ENCODE assay signal across 13 mouse cellular contexts in the genomic region with DNA sequence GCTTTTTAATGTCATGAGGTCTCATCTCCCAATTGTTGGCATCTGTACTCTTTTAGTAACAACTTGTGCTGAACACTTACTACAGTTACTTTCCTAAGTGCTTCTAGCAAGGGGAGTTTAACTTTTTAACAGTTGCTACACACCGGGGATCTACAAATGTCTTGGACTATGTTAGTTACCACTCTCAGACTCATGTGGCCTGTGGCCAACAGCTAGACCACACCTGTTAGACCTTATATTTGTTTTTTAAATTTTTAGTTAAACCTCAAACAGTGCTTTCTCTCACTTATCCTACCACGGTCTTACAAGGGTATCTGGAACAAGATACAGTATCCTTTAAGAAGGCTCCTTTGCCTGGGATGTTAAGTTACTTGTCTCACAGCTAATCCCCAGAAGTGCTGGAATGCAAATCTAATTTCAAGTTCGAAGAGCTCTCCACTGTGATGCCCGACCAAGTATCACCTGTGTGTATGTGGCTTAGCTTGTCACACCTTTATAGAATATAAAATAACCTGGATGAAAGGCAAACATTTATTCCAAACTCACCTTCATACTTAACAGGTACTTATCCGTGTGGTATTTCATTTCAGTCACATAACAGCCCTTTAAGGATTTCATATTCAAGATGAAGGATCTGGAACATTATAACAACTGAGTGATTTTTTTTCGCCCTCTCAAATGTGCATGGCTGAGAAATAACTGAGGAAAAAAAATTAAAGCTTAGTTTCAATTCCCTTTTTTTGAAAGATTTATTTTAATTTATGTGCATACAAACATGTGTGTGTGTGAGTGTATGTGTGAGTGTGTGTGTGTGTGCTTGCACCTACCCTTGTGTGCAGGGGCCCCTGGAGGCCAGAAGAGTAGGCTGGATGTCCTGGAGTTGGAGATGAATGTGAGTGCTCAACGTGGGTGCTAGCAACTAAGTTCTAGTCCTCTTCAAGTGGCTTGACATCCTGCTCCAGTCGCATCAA. TPM values are rescaled to one million over a fixed set of nuclear protein-coding genes. Genes with fewer than 3 reads are reported as not detected.
DNase-seq lines count a peak whose midpoint lies in the region; ATAC-seq and TF ChIP-seq lines count a peak whose summit lies in the region.
"Had no signal": no experiment of that assay in that cellular context is flagged by ENCODE, and none has a peak within 500 bp of the region (broad histone marks: within the 10 kb centered on the region; RNA-seq: fewer than 3 reads in every experiment).

No protein-coding gene starts in this region.

- no peaks in the 10 kb centered on the region for H3K27me3 ChIP-seq in forebrain, embryonic 15.5 days
- H3K27me3 ChIP-seq in forebrain, embryonic 12.5 days, result no peaks in the 10 kb centered on the region
- no peaks in the 10 kb centered on the region for H3K27me3 ChIP-seq in lung, embryonic 16.5 days (ENCODE audit: control insufficient read depth, insufficient read depth, low read depth, low read length)
- no peaks in the 10 kb centered on the region for H3K27me3 ChIP-seq in CH12.LX (replicated peaks)
- no peaks in the 10 kb centered on the region for H3K27me3 ChIP-seq in myocyte (ENCODE audit: control insufficient read depth, insufficient read depth, insufficient read length)
- H3K27me3 ChIP-seq in hindbrain, embryonic 12.5 days, result no peaks in the 10 kb centered on the region
- H3K27me3 ChIP-seq: embryonic facial prominence, embryonic 13.5 days; kidney, embryonic 15.5 days had no signal

- TF ChIP-seq CTCF in CH12.LX (conservative IDR thresholded peaks at IDR 0.05 in 1 of 2, IDR thresholded peaks at IDR 0.05 in 1 of 2; ENCODE audit: low read depth in 2 of 2, low read length in 2 of 2), result peak in 1 of 2 experiments; percentile 12; a peak in 1 of 4 replicates

- no peak for TF ChIP-seq RAD21 in CH12.LX (IDR thresholded peaks at IDR 0.05; ENCODE audit: low read depth, low read length)

- no peaks in the 10 kb centered on the region for H3K9me3 ChIP-seq in forebrain, embryonic 15.5 days
- H3K9me3 ChIP-seq in forebrain, embryonic 12.5 days, result no peaks in the 10 kb centered on the region
- H3K9me3 ChIP-seq in lung, embryonic 16.5 days (ENCODE audit: control insufficient read depth, low read length), result no peaks in the 10 kb centered on the region
- no peaks in the 10 kb centered on the region for H3K9me3 ChIP-seq in CH12.LX (replicated peaks; ENCODE audit: low read length)
- H3K9me3 ChIP-seq in hindbrain, embryonic 12.5 days (replicated peaks), result no peaks in the 10 kb centered on the region
- H3K9me3 ChIP-seq: embryonic facial prominence, embryonic 13.5 days; heart, embryonic 10.5 days; kidney, embryonic 15.5 days had no signal

- H3K79me2 ChIP-seq in CH12.LX (replicated peaks; ENCODE audit: control insufficient read depth, extremely low read depth, insufficient read depth, poor library complexity, severe bottlenecking) (no peaks in the 10 kb centered on the region; the same call in 1 of the 2 replicates), myocyte (ENCODE audit: control insufficient read depth, insufficient read depth) (no peaks in the 10 kb centered on the region)

- in situ Hi-C loops in CH12.LX (cut with MboI; ENCODE audit: low pct_ligation_motif_present, low pct_unique_long_range_greater_than_20kb, low sequenced_read_pairs), result no loop called here

- H3K4me2 ChIP-seq in forebrain, embryonic 15.5 days (replicated peaks), result no peak overlapping the region
- no peak overlapping the region for H3K4me2 ChIP-seq in forebrain, embryonic 12.5 days
- no peak overlapping the region; the same call in 1 of the 2 replicates for H3K4me2 ChIP-seq in lung, embryonic 16.5 days (ENCODE audit: low read depth, low read length)
- no peak overlapping the region for H3K4me2 ChIP-seq in CH12.LX (ENCODE audit: insufficient read depth, low read depth, poor library complexity, severe bottlenecking)
- peak overlapping the region; percentile 35 for H3K4me2 ChIP-seq in myocyte (ENCODE audit: low read depth)
- H3K4me2 ChIP-seq in hindbrain, embryonic 12.5 days (replicated peaks), result no peak overlapping the region
- H3K4me2 ChIP-seq: embryonic facial prominence, embryonic 13.5 days; kidney, embryonic 15.5 days had no signal

- no peak overlapping the region for H3K4me3 ChIP-seq in forebrain, embryonic 15.5 days
- no peak overlapping the region for H3K4me3 ChIP-seq in forebrain, embryonic 12.5 days (replicated peaks)
- no peak overlapping the region for H3K4me3 ChIP-seq in lung, embryonic 16.5 days (ENCODE audit: low read length)
- H3K4me3 ChIP-seq in CH12.LX (replicated peaks in 1 of 3; ENCODE audit: low read depth in 2 of 3, low read length in 2 of 3, poor library complexity in 1 of 3) (no peak overlapping the region), myocyte (no peak overlapping the region)
- no peak overlapping the region for H3K4me3 ChIP-seq in hindbrain, embryonic 12.5 days
- H3K4me3 ChIP-seq: embryonic facial prominence, embryonic 13.5 days; heart, embryonic 10.5 days; kidney, embryonic 15.5 days had no signal

- dilution Hi-C loops in CH12.LX (cut with MboI; ENCODE audit: extremely low pct_ligation_motif_present, extremely low pct_unique_long_range_greater_than_20kb, low sequenced_read_pairs), result no loop called here

- no peak for DNase-seq in lung, adult 18-20 months
- no peak for DNase-seq in CH12.LX (ENCODE audit: extremely low read depth)
- DNase-seq: adrenal gland, adult 8-10 months had no signal

- H3K9ac ChIP-seq in forebrain, embryonic 15.5 days (replicated peaks), result no peak overlapping the region
- no peak overlapping the region for H3K9ac ChIP-seq in forebrain, embryonic 12.5 days
- no peak overlapping the region for H3K9ac ChIP-seq in lung, embryonic 16.5 days (ENCODE audit: low read length)
- no peak overlapping the region for H3K9ac ChIP-seq in CH12.LX (ENCODE audit: insufficient read depth, low read depth)
- H3K9ac ChIP-seq in hindbrain, embryonic 12.5 days, result no peak overlapping the region
- H3K9ac ChIP-seq: embryonic facial prominence, embryonic 13.5 days; kidney, embryonic 15.5 days had no signal

- WGBS in forebrain, embryonic 15.5 days, result 84% methylated on average over 8 of the region's 8 CpGs
- whole genome bisulfite sequencing in forebrain, embryonic 12.5 days, result 84% methylated on average over 8 of the region's 8 CpGs
- 61% methylated on average over 8 of the region's 8 CpGs for WGBS in lung, embryonic 16.5 days
- 87% methylated on average over 8 of the region's 8 CpGs for WGBS in hindbrain, embryonic 12.5 days

- peaks cover 20% of the 10 kb centered on the region for H3K4me1 ChIP-seq in forebrain, embryonic 15.5 days
- 0 out of 2 replicates have a peak, but pooled peaks cover 5% of the 10 kb centered on the region for H3K4me1 ChIP-seq in forebrain, embryonic 12.5 days
- H3K4me1 ChIP-seq in lung, embryonic 16.5 days (replicated peaks; ENCODE audit: control insufficient read depth, insufficient read depth, low read length), result peaks cover 18% of the 10 kb centered on the region
- peaks cover 8 to 22% of the 10 kb centered on the region in 2 experiments for H3K4me1 ChIP-seq in CH12.LX (ENCODE audit: control insufficient read depth in 1 of 2, insufficient read depth in 2 of 2)
- 0 out of 2 replicates have a peak, but pooled peaks cover 2% of the 10 kb centered on the region for H3K4me1 ChIP-seq in hindbrain, embryonic 12.5 days

- H3K27ac ChIP-seq in forebrain, embryonic 15.5 days (replicated peaks), result peak overlapping the region; percentile 25; the same call in 1 of the 2 replicates
- no peak overlapping the region for H3K27ac ChIP-seq in forebrain, embryonic 12.5 days
- peak overlapping the region; percentile 87 for H3K27ac ChIP-seq in lung, embryonic 16.5 days (ENCODE audit: low read length)
- H3K27ac ChIP-seq in CH12.LX (ENCODE audit: insufficient read depth, low read depth), result no peak overlapping the region
- H3K27ac ChIP-seq in hindbrain, embryonic 12.5 days, result no peak overlapping the region
- H3K27ac ChIP-seq: embryonic facial prominence, embryonic 13.5 days; heart, embryonic 10.5 days; kidney, embryonic 15.5 days had no signal

- TF ChIP-seq POLR2A in CH12.LX (IDR thresholded peaks at IDR 0.05; ENCODE audit: low read depth, low read length) (no peak), myocyte (IDR thresholded peaks at IDR 0.05; ENCODE audit: insufficient read length, low read depth) (no peak)

- H3K36me3 ChIP-seq in forebrain, embryonic 15.5 days, result no peaks in the 10 kb centered on the region
- no peaks in the 10 kb centered on the region for H3K36me3 ChIP-seq in forebrain, embryonic 12.5 days (replicated peaks)
- no peaks in the 10 kb centered on the region for H3K36me3 ChIP-seq in lung, embryonic 16.5 days (ENCODE audit: control insufficient read depth, insufficient read depth, low read length)
- H3K36me3 ChIP-seq in CH12.LX (replicated peaks in 1 of 2; ENCODE audit: control insufficient read depth in 1 of 2, insufficient read depth in 1 of 2, low read length in 1 of 2), result peaks cover 0 to 21% of the 10 kb centered on the region in 2 experiments
- no peaks in the 10 kb centered on the region for H3K36me3 ChIP-seq in myocyte (ENCODE audit: control insufficient read depth, insufficient read depth)
- H3K36me3 ChIP-seq in hindbrain, embryonic 12.5 days, result no peaks in the 10 kb centered on the region
- H3K36me3 ChIP-seq: embryonic facial prominence, embryonic 13.5 days; heart, embryonic 10.5 days; kidney, embryonic 15.5 days had no signal

- ATAC-seq in forebrain, embryonic 15.5 days (replicated peaks), result no peak
- no peak for ATAC-seq in forebrain, embryonic 12.5 days (ENCODE audit: low FRiP score)
- peak; percentile 82 for ATAC-seq in lung, embryonic 16.5 days (ENCODE audit: low read depth)
- ATAC-seq in hindbrain, embryonic 12.5 days (ENCODE audit: low FRiP score), result no peak
- ATAC-seq: intestine, postnatal 0 days had no signal

- H3ac ChIP-seq in myocyte (ENCODE audit: control insufficient read depth, insufficient read length), result no peak overlapping the region

- peak; percentile 78 for TF ChIP-seq EP300 in CH12.LX (IDR thresholded peaks at IDR 0.05; ENCODE audit: low read length)

RNA-seq across cellular contexts. Expression of a gene that starts 10.6 kb away (rescaled TPM):
- polyA plus RNA-seq in forebrain, embryonic 15.5 days (2015; fragmentation: Nextera tagmentation; extraction: Ambion mirVana), result 0.34 and 0.38 TPM in 2 replicates
- 0.52 and 0.53 TPM in 2 replicates for polyA plus RNA-seq in forebrain, embryonic 12.5 days (2016; fragmentation: Nextera tagmentation; extraction: Ambion mirVana)
- polyA plus RNA-seq in lung, embryonic 16.5 days (2015; fragmentation: Nextera tagmentation; extraction: Ambion mirVana), result 2.5 and 3.0 TPM in 2 replicates
- total RNA-seq in CH12.LX (2012; rRNA removed), result 10.6 and 13.9 TPM in 2 replicates
- 14.6 and 16.7 TPM in 2 replicates for total RNA-seq in CH12.LX (2014; rRNA removed)
- polyA plus RNA-seq in CH12.LX (2012; ENCODE audit: insufficient read length, low read depth), result 17.1 and 19.6 TPM in 2 replicates
- 4.3 TPM for polyA plus RNA-seq in myocyte (2012; fragmentation: generic; extraction: Trizol)
- polyA plus RNA-seq in hindbrain, embryonic 12.5 days (2016; fragmentation: Nextera tagmentation; extraction: Ambion mirVana), result 1.3 and 2.1 TPM in 2 replicates
- total RNA-seq: monocyte, adult 5-6 weeks had no signal

RNA-seq across cellular contexts. Expression of a gene that starts 58.7 kb away (rescaled TPM):
- polyA plus RNA-seq in forebrain, embryonic 15.5 days (2015; fragmentation: Nextera tagmentation; extraction: Ambion mirVana), result 5.2 and 6.4 TPM in 2 replicates
- polyA plus RNA-seq in forebrain, embryonic 12.5 days (2016; fragmentation: Nextera tagmentation; extraction: Ambion mirVana), result 6.7 and 8.3 TPM in 2 replicates
- 15.6 and 17.6 TPM in 2 replicates for polyA plus RNA-seq in lung, embryonic 16.5 days (2015; fragmentation: Nextera tagmentation; extraction: Ambion mirVana)
- total RNA-seq in CH12.LX (2012; rRNA removed) (24.6 and 41.0 TPM in 2 replicates), CH12.LX (2014; rRNA removed) (23.6 and 25.0 TPM in 2 replicates)
- polyA plus RNA-seq in CH12.LX (2012; ENCODE audit: insufficient read length, low read depth) (22.5 and 28.3 TPM in 2 replicates), myocyte (2012; fragmentation: generic; extraction: Trizol) (0.12 TPM)
- polyA plus RNA-seq in hindbrain, embryonic 12.5 days (2016; fragmentation: Nextera tagmentation; extraction: Ambion mirVana), result 6.0 and 9.4 TPM in 2 replicates

Comparison
In these comparisons a context has a peak if more than half of its experiments do, and no peak if none do; other contexts are left out.
1. H3K27ac ChIP-seq: peak in forebrain, embryonic 15.5 days (single experiment) and lung, embryonic 16.5 days (single experiment); none in forebrain, embryonic 12.5 days (single experiment), CH12.LX (single experiment) and hindbrain, embryonic 12.5 days (single experiment).